Mouse (Mus musculus) midbrain, embryonic 13.5 days (tissue): ENCODE data around the gene Rbl2. TPM values are rescaled to one million over a fixed set of nuclear protein-coding genes. Genes with fewer than 3 reads are reported as not detected.

ENCODE experiments used
- ATAC-seq: fragments of 200-750 bp; cut with Nextera tagmentation; 2 replicates; pipeline ENCODE4 v1.8.0; 2017; ENCODE audit warnings: mild to moderate bottlenecking, moderate TSS enrichment, moderate library complexity
- H3K27ac ChIP-seq: fragments of 300-500 bp; sonication (generic); 2 replicates; pipeline ENCODE4 v1.5.1; 2015; ENCODE audit warnings: inconsistent platforms, mild to moderate bottlenecking, moderate library complexity
- H3K27me3 ChIP-seq: fragments of 300-500 bp; sonication (generic); 2 replicates; pipeline ENCODE4 v1.6.1; 2015; ENCODE audit warnings: mild to moderate bottlenecking, inconsistent platforms
- H3K36me3 ChIP-seq: fragments of 300-500 bp; sonication (generic); 2 replicates; pipeline ENCODE4 v1.6.1; 2015; ENCODE audit warnings: mild to moderate bottlenecking, inconsistent platforms
- H3K4me1 ChIP-seq: fragments of 300-500 bp; sonication (generic); replicated peaks from 2 replicates; pipeline ENCODE4 v1.6.1; 2015; ENCODE audit warnings: inconsistent platforms
- H3K4me2 ChIP-seq: fragments of 300-500 bp; sonication (generic); replicated peaks from 2 replicates; pipeline ENCODE4 v1.6.1; 2015; ENCODE audit warnings: moderate library complexity, mild to moderate bottlenecking, inconsistent platforms
- H3K4me3 ChIP-seq: fragments of 300-500 bp; sonication (generic); replicated peaks from 2 replicates; pipeline ENCODE4 v1.5.1; 2015; ENCODE audit warnings: mild to moderate bottlenecking, inconsistent platforms
- H3K9ac ChIP-seq: fragments of 300-500 bp; sonication (generic); replicated peaks from 2 replicates; pipeline ENCODE4 v1.6.1; 2015; ENCODE audit warnings: mild to moderate bottlenecking, inconsistent platforms
- H3K9me3 ChIP-seq: fragments of 300-500 bp; sonication (generic); 2 replicates; pipeline ENCODE4 v1.6.1; 2016; ENCODE audit warnings: mild to moderate bottlenecking, inconsistent platforms
- WGBS: fragments of 180-500 bp; shearing (Covaris S2); methylation state at CpG from one replicate; pipeline ENCODE4 v1.1.7; 2015; 5-methylcytosine and 5-hydroxymethylcytosine counted together
- polyA plus RNA-seq: library from polyadenylated mRNA; unstranded; fragments of >200 nt; fragmentation: Nextera tagmentation; extraction: Ambion mirVana; gene quantifications from 2 replicates; pipeline ENCODE4 v1.2.1, GENCODE M21; 2015

Gene Rbl2
- polyA plus RNA-seq, 1 experiment from 2014 or later, result 18.1 TPM

DNA sequence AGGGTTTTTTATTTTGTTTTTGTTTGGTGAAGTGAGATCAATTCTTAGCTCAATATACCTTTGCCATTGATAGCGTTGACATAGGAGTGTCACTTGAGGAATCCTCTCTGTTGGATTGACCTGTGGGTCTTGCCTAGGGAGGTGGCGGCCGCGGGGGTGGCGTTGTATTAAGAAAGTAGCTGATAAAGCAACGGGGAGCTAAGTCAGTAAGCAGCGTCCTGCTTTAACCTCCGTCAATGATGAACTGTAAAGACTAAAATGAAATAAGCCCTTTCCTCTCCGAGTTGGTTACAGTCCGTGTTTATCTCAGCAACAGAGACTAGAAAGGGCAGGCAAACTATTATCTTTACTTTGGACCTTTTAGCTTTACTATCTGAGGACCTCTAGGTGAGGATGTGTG lies 450 bp upstream of the Rbl2 start:
- Histone ChIP-seq H3K4me2 (peak overlapping the region; percentile 65), H3K36me3 (no peaks in the 10 kb centered on the region), H3K27me3 (no peaks in the 10 kb centered on the region), H3K9me3 (no peaks in the 10 kb centered on the region), H3K9ac (0 out of 2 replicates have a peak overlapping the region, but pooled peaks have one; percentile 46), H3K27ac (0 out of 2 replicates have a peak overlapping the region, but pooled peaks have one; percentile 42), H3K4me1 (peaks cover 25% of the 10 kb centered on the region), H3K4me3 (peak overlapping the region; percentile 73)
- WGBS, result 7% methylated on average over 10 of the region's 10 CpGs
- ATAC-seq, result peak; percentile 2; the same call in 1 of the 2 replicates

DNA sequence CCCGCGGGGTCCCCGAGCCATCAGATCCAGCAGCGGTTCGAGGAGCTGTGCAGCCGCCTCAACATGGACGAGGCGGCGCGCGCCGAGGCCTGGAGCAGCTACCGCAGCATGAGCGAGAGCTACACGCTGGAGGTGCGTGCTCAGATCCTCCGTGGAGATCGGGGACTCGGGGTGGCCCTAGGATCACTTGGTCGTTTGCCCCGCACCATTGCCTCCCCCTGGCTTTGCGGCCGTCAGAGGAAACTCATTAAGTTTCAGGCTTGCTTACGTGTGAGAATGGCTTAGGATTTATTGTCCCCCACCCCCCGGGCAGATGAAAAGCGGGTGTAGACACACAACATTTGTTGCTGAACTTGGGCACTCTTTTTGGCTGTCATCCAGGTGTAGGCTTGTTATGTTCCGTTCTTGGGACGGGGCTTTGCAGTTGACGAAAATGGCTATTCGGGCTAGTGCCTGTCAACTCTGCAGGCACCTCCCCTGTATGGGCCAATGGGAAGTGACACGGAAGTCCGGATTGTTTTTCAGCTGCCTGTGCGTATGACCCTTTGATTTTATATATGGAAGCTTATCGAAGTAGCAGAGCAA lies 510 bp downstream of the Rbl2 start:
- WGBS, result 0% methylated on average over 34 of the region's 34 CpGs
- no peaks in the 10 kb centered on the region for H3K9me3 ChIP-seq
- no peaks in the 10 kb centered on the region for H3K27me3 ChIP-seq
- peak; percentile 93 for ATAC-seq
- H3K36me3 ChIP-seq, result peaks cover 2% of the 10 kb centered on the region; the same call in 1 of the 2 replicates
- peak overlapping the region; percentile 80 for H3K9ac ChIP-seq
- H3K4me1 ChIP-seq, result peaks cover 25% of the 10 kb centered on the region
- H3K27ac ChIP-seq, result peak overlapping the region; percentile 77
- peak overlapping the region; percentile 73 for H3K4me3 ChIP-seq
- H3K4me2 ChIP-seq, result peak overlapping the region; percentile 65

- WGBS, result 94% methylated on average over 12 of the region's 12 CpGs
- H3K27ac ChIP-seq, result no peak overlapping the region
- no peak overlapping the region for H3K4me3 ChIP-seq
- H3K27me3 ChIP-seq, result no peaks in the 10 kb centered on the region
- H3K9me3 ChIP-seq, result no peaks in the 10 kb centered on the region
- no peak overlapping the region for H3K4me2 ChIP-seq
- peaks cover 45% of the 10 kb centered on the region for H3K36me3 ChIP-seq
- no peak overlapping the region for H3K9ac ChIP-seq
- 0 out of 2 replicates have a peak, but pooled peaks cover under 1% of the 10 kb centered on the region for H3K4me1 ChIP-seq
- ATAC-seq, result no peak
Measured at GRCm38 (mm10) chr8:91077077-91077867, 7.4 kb downstream of the Rbl2 start.

DNA sequence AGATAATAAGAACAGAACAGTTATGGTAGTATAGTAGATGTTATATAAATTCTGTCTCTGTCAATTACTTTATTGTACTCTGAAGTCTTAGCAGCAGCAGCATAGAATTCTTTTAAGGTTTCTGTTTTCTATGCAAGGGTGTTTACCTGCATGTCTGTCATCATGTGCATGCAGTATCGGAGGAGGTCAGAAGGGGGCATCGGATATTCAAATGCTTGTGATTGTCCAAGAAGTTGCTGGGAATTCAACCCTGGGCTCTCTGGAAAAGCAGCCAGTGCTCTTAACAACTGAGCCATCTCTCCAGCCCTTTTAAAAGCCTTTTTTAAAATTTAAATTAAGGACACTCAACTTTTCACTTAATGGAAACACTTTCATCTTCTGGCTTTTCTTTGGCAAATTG lies 9.8 kb downstream of the Rbl2 start:
- Histone ChIP-seq H3K9ac (no peak overlapping the region), H3K4me1 (no peaks in the 10 kb centered on the region), H3K9me3 (no peaks in the 10 kb centered on the region), H3K4me3 (no peak overlapping the region), H3K36me3 (peaks cover 58% of the 10 kb centered on the region), H3K27ac (no peak overlapping the region), H3K27me3 (no peaks in the 10 kb centered on the region), H3K4me2 (no peak overlapping the region)
- WGBS, result 90% methylated on average over 2 of the region's 2 CpGs
- no peak for ATAC-seq

DNA sequence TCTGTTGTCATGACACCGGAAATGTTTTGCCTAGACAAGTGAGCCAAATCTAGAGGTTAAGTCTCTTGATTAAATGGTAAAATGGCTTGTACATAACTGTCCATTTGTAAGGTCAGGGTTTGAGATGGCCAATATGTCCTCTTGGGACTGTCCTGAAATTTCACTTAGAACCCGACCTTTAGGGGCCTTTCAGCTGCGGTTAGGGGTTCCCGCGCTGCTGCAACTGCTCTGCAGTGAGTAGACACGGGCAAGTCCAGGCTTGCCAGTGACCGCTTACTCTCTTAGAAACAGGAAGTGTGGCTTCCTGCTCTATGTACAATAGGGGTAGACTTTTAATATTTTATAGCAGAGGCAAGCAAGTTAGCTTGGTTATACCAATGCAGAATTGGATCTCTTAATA lies 12.1 kb downstream of the Rbl2 start:
- H3K4me1 ChIP-seq, result no peaks in the 10 kb centered on the region
- H3K27me3 ChIP-seq, result no peaks in the 10 kb centered on the region
- no peak overlapping the region for H3K4me2 ChIP-seq
- H3K9me3 ChIP-seq, result no peaks in the 10 kb centered on the region
- H3K27ac ChIP-seq, result no peak overlapping the region
- 88% methylated on average over 7 of the region's 7 CpGs for WGBS
- no peak overlapping the region for H3K4me3 ChIP-seq
- no peak for ATAC-seq
- no peak overlapping the region for H3K9ac ChIP-seq
- H3K36me3 ChIP-seq, result peaks cover 62% of the 10 kb centered on the region

GRCm38 (mm10) chr8:91082428-91082827 lies 12.6 kb downstream of the Rbl2 start:
- ATAC-seq, result no peak

DNA sequence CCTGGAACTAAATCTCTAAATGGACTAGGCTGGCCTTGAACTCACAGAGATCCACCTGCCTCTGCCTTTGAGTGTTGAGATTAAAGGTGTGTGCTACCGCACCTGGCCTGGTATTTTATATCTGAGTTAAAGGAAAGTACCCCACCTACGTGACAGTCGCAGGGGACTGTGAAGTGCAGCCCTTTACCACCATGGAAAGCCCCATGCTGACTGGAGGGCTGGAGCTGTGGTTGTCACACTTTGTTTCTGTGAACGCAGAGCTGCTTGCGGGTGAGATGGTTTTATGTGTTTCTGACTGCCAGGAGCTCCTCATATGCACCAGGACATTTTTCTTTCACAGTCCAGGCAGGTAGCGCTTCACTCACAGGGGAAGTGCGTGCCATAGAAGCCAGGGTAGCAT lies 18.6 kb downstream of the Rbl2 start:
- Histone ChIP-seq H3K36me3 (peaks cover 64% of the 10 kb centered on the region), H3K27ac (no peak overlapping the region), H3K9ac (no peak overlapping the region), H3K9me3 (no peaks in the 10 kb centered on the region), H3K4me1 (no peaks in the 10 kb centered on the region), H3K27me3 (no peaks in the 10 kb centered on the region), H3K4me2 (no peak overlapping the region), H3K4me3 (no peak overlapping the region)
- WGBS, result 97% methylated on average over 7 of the region's 7 CpGs
- ATAC-seq, result no peak

More at GRCm38 (mm10) chr8:91082428-91082827, 12.6 kb downstream of the Rbl2 start:
- 92% methylated on average over 12 of the region's 12 CpGs for WGBS
- H3K4me1 ChIP-seq, result no peaks in the 10 kb centered on the region
- no peaks in the 10 kb centered on the region for H3K9me3 ChIP-seq
- no peak overlapping the region for H3K27ac ChIP-seq
- H3K36me3 ChIP-seq, result peaks cover 61% of the 10 kb centered on the region
- H3K9ac ChIP-seq, result no peak overlapping the region
- no peaks in the 10 kb centered on the region for H3K27me3 ChIP-seq
- H3K4me3 ChIP-seq, result no peak overlapping the region
- no peak overlapping the region for H3K4me2 ChIP-seq

DNA sequence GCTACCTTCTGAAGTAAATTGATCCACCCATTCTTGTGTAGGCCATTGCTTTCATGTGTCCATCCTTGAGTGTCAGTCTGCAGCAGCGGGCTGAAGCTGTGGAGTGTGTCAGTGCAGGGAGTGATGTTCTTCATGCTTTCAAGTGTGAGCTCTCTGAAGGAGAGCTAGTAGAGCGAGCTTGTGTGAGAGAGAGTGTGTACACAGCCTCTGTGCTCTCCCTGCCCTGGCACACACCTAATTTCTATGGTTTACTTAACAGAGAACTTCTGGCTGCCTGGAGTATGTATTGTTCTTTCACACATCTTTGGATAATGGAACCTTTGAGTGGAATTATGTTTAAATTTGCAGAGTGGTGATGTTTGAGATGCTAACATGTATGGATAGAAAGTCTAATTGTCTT lies 19.7 kb downstream of the Rbl2 start:
- Histone ChIP-seq H3K4me2 (no peak overlapping the region), H3K9me3 (no peaks in the 10 kb centered on the region), H3K4me1 (no peaks in the 10 kb centered on the region), H3K36me3 (peaks cover 60% of the 10 kb centered on the region), H3K9ac (no peak overlapping the region), H3K4me3 (no peak overlapping the region), H3K27ac (no peak overlapping the region), H3K27me3 (no peaks in the 10 kb centered on the region)
- WGBS, result 91% methylated on average over 2 of the region's 2 CpGs
- ATAC-seq, result no peak

DNA sequence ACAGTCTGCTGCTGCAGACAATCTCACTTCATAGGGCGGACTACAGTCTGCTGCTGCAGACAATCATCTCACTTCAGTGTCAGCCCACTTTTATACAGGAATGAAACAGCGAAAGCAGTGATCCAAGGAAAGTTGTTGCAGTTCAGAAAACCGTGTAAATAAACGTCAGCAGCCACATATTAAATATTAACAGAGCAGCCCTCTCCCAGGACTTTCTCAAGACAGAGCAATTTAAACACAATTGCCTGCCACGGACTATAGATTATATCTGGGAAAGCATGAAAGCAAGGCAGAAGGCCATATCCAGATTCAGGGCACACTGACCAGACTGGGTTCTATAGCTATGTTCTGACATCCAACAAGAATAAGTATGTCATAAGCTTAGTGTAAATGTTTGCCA lies 24.3 kb downstream of the Rbl2 start:
- Histone ChIP-seq H3K9me3 (no peaks in the 10 kb centered on the region), H3K4me1 (no peaks in the 10 kb centered on the region), H3K27ac (no peak overlapping the region), H3K27me3 (no peaks in the 10 kb centered on the region), H3K4me2 (no peak overlapping the region), H3K9ac (no peak overlapping the region), H3K4me3 (no peak overlapping the region), H3K36me3 (peaks cover 55% of the 10 kb centered on the region)
- 91% methylated on average over 5 of the region's 5 CpGs for WGBS
- no peak for ATAC-seq

- Histone ChIP-seq H3K27me3 (no peaks in the 10 kb centered on the region), H3K9me3 (no peaks in the 10 kb centered on the region), H3K9ac (no peak overlapping the region), H3K36me3 (peaks cover 49% of the 10 kb centered on the region), H3K27ac (no peak overlapping the region), H3K4me3 (no peak overlapping the region), H3K4me2 (no peak overlapping the region), H3K4me1 (no peaks in the 10 kb centered on the region)
- WGBS, result 93% methylated on average over 6 of the region's 6 CpGs
- no peak for ATAC-seq
Measured at GRCm38 (mm10) chr8:91098106-91098505, 28.2 kb downstream of the Rbl2 start.

DNA sequence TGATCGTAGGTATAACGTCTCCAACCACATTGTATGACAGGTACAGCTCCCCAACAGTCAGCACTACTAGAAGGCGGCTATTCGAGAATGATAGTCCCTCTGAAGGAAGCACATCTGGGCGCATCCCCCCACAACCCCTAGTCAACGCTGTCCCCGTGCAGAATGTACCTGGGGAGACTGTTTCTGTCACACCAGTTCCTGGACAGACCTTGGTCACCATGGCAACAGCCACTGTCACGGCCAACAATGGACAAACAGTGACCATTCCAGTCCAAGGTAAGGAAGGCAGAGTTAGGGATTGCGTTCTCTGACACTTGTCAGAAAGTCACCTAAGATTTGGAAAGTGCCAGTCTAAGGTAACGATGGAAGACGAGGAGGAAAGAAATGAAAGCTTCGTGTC lies 36.4 kb downstream of the Rbl2 start:
- 90% methylated on average over 12 of the region's 12 CpGs for WGBS
- ATAC-seq, result no peak
- no peak overlapping the region for H3K4me2 ChIP-seq
- no peaks in the 10 kb centered on the region for H3K9me3 ChIP-seq
- no peaks in the 10 kb centered on the region for H3K4me1 ChIP-seq
- H3K36me3 ChIP-seq, result peaks cover 45% of the 10 kb centered on the region
- H3K27me3 ChIP-seq, result no peaks in the 10 kb centered on the region
- no peak overlapping the region for H3K9ac ChIP-seq
- no peak overlapping the region for H3K4me3 ChIP-seq
- H3K27ac ChIP-seq, result no peak overlapping the region

GRCm38 (mm10) chr8:91111868-91112477 lies 42.1 kb downstream of the Rbl2 start:
- Histone ChIP-seq H3K9me3 (no peaks in the 10 kb centered on the region), H3K36me3 (peaks cover 66% of the 10 kb centered on the region), H3K4me3 (no peak overlapping the region), H3K27ac (no peak overlapping the region), H3K9ac (no peak overlapping the region), H3K27me3 (no peaks in the 10 kb centered on the region), H3K4me2 (no peak overlapping the region), H3K4me1 (no peaks in the 10 kb centered on the region)
- WGBS, result 94% methylated on average over 5 of the region's 5 CpGs
- ATAC-seq, result no peak
